Mouse (Mus musculus) testis, postnatal 10 days (tissue): ENCODE measurements at regions not wholly inside any gene's neighbourhood (a gene's known extent, or its start where the extent isn't known, plus 50 kb on each side); places are given as distances from the start of the nearest gene placed in this dataset.
A peak's percentile ranks its signal among the peaks of the same experiment; 100 is the strongest.

ENCODE experiments used
- DNase-seq: peaks from one replicate; pipeline ENCODE4 v3.0.0; 2021; ENCODE audit warnings: low spot score

DNA sequence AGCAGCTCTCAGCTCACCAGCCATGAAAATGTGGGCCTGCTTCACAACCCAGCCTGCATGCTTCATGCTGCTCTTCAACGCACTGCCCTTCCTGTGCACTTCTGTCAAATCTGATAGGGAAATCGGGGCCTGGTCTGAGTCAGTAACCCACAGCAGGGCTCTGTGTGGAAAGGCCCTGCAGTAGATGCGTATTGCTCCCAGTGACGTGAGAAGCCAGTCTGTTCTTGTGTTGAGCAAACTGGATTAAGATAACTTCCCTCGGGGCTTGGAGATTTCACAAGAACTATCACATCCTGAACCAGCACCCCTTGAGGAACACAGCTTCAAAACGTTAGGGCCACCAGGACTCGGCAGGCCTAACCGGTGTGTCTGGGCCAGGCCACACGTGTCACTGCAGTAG is 106.5 kb upstream of the Klf14 start:
- DNase-seq, result no peak

DNA sequence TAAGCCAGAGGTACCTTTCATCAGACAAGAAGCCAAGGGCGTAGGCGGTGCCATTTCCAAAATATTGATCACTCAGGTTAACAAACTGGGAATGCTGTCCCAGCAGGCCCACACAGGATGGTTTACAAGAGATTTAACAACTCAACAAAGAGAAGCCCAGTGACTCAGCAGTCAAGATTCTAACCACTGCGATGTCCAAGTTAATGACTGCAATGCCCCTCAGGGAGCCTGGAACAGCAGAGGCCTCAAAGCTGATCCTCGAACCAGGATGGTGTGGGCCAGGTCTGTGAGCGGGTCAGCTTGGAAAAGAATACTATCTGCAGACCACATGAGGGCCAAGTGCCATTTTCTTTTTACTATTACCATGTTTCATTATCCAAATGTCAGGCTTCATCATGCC is 108.0 kb upstream of the Klf14 start:
- DNase-seq, result no peak

DNA sequence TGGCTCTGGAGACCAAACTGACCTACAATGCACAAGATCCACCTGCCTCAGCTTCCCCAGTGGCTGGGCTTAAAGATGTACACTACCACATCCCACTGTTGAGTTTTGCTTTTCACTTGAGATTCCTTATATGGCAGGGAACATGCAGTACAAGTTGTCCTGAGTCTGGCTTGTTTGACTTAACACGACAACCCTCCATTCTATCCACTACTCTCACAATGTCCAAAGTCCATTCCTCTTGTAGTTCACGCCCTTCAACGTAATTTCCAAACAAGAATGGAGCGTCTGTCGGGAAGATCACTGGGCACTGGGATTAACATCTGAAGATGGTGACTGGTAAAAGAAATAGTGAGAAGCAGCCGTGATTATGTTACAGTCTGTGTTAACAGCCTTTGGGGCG is 108.6 kb upstream of the Klf14 start:
- DNase-seq, result no peak

DNA sequence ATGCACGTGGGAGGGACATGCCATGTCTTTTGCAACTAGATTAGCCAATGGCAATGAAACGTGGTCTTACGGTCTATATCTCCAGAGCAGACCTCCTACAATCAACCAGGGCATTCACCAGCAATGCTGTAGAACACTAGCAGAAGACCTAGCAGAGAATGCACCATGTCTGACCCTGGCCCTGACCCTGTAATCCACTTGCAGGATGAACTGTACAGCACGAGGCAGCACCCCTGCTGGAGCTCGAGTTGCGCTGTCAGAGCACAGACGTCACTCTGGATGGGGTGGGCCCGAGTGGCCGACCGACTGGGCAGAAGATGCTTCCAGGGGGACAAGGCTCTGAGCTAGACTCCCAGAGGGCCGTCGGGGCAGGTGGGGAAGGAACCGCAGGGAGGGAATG is 110.4 kb upstream of the Klf14 start:
- DNase-seq, result no peak

DNA sequence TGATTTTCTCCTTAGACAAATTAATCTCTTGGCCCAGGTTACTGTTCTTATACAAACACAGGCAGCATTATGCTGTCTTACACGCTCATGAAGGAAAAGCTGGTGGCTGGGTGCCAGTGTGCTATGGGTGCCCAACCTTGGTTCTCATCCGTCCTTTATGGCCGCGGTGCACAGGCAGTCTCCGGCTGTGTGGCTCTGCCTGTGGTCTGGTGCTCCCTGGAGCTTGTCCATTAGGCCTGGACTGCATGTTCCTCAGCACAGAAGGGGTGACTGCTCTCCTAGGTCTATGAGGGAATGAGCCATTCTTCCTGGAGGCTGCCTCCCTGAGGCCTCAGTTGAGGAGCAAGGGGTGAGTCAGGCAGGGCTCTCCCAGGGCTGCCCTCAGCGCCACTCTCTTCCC is 111.7 kb upstream of the Klf14 start:
- DNase-seq, result no peak

DNA sequence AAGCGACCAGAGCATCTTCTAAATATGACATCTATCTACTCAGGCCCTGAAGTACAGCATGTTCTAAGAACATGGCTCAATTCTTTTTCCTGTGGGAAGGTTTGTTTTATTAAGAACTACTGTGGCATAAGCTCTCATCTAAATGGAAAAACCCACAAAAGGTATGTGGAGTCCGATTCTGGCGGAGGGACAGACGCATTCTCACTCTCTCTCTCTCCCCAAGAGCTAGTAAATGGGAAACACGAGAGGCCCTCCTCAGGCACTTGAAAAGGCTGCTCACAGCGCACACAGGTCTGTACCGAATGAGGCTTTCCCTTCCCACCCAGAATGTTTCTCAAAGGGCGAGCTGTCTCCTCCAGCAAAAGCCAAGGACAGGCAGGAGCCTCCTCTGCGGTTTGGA is 112.1 kb upstream of the Klf14 start:
- DNase-seq, result no peak

DNA sequence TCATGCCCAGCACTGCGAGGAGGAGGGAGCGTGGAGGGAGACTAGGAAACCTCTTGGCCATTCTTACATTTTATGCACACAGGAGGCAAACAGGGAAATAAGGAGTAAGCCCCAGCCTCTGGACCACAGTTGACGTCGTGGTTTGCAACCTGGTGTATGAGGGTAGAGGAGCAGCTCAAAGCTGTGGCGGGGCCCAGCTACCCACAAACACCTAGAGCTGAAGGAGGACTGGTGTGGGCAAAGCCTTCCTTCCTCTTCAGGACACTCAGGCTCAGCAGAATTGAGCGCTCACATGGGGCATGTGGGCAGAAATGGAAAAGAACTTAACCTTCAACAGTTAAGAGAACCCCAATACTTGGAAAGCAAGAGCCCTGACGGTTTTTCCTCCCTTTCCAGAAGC is 113.2 kb upstream of the Klf14 start:
- no peak for DNase-seq

DNA sequence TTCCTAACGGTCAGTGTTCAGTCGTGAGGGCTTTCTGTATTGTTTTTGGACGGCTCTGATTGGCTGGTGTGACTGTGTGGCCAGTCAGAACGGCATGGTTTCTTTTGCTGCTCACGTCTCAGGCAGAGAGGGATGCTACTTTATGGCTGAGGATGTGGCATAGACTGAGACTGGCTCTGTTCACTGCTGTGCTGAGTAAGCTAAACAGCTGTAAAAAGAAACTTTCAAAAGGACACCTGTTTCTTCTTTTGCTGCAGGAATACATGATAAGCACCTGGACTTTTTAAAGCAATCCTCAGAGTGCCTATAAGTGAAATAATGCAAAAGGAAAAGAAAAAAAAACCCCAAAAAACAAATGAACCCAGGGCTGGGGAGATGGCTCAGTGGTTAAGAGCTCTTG is 113.7 kb upstream of the Klf14 start:
- no peak for DNase-seq

DNA sequence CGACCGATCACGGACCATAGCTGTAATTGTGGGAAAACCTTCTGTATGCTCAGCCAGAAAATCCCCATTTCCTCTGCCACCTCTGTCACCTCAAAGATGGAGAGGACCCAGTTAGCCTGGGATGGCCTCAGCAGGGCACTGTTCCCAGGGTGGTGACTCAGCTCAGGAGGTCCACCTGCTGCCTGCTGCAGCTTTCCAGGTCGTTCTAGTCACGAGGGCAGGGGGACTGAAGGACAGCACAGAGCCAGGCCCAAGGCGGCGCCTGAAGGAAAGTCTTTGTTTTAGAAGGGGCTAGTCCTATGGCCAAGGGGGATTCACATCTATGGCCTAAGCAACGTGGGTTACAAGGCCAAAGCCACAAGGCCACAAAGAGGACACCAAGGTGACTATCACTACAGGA is 114.5 kb upstream of the Klf14 start:
- no peak for DNase-seq

DNA sequence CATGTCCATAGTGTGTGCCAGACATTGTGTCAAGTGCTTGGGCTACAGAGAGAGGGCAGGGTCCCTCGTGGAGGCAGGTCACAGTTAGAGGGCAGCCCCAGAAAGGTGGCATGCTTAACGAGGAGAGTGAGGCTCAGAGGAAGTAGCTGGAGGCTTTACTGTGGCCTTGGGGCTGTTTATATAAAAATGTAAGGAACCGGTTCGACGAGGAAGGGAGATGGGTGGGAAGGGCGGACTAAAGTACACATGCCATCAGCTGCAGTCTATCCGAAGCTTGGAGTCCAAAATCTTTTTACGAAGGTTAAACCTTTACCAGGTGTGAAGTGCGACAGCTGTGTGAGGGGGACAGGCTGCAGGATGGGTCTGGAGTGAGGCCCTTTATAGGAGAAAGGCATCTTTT is 115.5 kb upstream of the Klf14 start:
- no peak for DNase-seq

DNA sequence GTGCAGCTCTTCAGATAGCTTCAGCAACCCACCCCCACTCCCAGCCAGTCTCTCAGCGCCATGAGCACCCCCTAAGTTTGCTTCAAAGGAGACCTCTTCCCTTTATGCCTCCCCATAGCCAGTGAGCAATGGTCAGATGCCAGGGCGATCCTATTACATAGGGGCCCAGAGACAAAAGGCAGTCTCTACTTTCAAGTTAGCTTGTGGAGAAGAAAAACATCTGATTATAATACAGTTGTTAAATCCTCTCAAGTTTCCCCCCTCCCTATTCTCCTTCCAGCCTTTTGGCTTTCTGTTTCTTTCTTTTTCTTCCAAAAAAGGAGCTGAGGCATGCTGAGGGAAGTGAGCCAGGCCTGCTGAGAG is 116.3 kb upstream of the Klf14 start:
- no peak for DNase-seq

DNA sequence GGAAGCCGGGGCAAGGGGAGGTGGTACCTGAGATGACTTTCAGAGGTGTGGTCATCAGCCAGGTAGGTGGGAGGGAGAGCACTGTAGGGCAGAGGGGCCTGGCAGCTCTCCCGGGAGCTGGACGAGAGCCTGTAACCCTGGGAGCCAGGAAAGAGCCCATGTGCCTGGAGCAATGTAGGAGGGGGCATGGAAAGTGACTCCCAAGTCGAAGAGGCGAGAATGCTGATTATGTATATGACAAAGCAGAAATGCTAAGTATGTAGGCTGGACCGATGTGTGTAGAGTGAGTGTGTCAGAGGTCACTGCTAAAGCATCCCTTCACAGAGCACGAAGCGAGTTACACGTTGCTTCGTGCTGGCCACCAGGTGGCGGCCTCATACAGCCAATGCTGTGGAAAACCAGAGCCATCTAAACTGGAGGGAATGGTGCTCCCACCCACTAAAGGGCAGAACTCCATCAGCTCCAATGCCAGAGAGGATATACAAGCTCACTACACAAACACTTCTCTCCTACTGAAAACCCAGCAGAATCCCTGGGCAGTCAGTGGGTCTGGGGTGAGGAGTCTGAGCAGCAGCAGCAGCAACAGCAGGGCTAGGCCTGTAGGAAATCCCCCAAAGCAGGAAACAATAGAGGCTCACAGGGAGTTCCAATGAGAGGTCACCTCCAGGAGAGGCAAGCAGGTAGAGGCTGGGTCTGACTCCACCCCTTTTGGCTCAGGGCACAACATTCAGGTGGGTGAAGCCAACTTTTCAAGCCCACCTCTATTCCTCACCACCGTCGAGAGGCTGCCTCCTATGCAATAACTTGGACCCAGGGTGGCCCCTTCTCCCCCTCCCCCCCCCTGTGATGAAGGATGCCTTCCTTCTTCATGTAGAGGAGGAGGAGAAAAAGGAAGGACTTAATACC is 116.9 kb upstream of the Klf14 start:
- DNase-seq, result peak; percentile 86

DNA sequence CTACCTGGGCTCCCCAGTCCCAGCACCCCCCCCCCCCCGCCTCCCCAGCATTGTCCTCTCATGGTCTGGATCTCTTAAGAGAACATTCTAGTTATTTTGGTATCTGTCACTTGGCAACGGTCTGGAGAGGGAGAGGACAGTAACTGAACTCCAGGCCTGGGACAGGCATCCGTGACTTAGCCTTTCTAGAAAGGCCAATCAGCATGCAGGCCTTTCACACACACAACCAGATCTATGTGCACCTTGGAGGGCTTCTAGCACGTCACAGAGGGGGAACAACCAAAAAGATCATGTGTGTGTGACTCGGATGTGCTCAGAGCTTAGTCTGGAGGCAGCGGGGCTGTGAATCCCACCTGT is 117.6 kb upstream of the Klf14 start:
- no peak for DNase-seq

DNA sequence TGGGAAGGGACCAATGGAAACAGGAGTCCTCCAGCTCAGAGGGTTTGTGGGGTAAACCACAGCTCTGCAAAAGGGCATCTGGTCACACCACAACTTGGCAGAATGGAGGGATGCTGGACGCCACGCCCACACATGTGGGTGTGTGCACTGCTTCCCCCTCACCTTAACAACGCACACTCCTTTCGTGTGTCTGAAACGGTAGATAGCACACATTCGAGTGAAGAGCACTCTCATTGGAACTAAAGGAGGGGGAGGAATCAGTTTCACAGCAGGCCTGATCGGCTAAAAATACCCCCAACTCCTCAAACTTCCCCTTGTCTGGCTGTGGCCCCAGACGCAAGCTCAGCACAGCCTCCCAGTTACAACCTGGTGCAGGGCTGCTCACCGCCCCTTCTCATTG is 118.3 kb upstream of the Klf14 start:
- DNase-seq, result no peak

DNA sequence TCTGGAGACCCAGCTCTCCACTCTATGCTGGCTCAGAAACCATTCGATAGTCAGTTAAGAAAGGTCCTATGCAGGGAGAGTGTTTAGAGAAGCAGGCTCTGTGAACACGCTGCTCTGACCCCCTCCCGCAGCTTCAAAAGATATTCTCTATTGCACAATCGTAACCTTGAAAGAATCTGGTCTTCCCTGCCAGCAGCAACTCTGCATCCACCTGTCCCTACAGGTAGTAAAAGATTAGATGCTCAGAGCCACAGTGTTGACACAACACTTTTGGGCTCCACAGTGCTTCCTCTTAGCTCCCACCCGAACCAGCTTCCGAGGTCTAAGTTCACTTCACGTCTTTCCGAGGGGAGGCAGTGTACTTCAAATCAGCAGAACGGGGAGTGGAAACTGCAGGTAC is 118.9 kb upstream of the Klf14 start:
- no peak for DNase-seq

DNA sequence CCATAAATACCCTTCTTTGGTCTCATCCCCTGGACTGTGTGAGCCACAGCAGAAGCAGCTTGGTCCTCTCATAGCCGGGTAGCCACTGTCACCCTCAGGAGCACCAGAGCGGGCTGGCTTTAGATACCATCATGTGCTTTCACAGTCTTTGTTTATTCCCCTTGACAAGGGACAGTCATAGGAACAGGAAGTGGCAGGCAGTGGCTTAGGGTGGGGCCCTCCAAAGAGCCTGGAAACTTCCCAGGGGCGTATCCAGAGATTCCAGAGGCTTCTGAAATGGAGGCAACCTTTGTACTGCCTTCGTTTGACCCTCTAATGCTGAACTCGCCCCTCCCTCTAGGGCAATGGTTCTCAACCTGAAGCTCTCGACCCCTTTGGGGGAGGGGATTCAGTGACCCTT is 119.5 kb upstream of the Klf14 start:
- no peak for DNase-seq

DNA sequence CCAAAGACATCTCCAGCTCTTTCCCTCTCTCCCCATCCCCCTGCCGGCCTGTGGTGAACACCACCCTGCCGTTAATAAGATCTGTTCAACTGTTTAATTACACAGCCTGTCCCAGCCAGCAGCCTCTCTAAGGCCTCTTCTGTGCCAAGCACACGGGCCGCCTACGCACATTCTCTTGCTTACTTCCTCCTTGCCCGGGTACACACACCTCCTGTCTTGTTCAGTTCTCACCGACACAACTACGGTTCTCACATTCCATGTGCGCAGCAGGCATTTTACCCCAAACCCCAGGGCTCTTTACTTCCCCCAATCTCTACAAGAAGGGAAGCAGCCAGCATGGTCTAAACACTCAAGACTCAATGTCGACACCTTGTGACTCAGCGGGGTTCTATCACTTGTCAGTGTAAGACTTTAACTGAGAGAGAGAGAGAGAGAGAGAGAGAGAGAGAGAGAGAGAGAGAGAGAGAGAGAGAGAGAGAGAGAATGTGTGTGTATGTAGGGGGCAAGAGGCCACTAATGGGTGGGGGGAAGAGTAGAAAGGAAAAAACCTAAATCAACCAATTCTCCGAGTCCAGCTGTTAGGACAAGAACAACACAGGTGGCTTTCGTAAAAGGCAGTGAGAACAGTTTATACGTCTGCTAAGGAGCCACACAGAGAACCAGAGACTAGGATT is 120.8 kb upstream of the Klf14 start:
- no peak for DNase-seq

DNA sequence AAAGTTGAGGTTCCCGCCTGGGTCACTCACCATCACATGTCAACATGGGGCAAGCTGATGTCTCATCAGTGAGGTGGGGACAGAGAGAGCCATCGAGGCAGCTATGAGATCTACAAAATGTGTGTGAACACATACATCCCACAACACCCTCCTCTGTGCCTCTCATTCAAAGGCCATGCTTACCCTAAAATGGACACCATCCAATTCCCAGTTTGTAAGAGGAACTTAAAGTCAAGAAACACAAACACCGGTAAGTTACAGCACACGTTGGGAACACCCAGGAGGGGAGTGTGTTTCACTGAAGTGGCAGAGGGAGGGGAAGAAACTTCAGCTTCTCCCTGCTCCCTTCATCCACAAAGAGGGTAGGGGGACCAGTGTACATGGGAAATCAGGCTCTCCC is 121.4 kb upstream of the Klf14 start:
- DNase-seq, result no peak

DNA sequence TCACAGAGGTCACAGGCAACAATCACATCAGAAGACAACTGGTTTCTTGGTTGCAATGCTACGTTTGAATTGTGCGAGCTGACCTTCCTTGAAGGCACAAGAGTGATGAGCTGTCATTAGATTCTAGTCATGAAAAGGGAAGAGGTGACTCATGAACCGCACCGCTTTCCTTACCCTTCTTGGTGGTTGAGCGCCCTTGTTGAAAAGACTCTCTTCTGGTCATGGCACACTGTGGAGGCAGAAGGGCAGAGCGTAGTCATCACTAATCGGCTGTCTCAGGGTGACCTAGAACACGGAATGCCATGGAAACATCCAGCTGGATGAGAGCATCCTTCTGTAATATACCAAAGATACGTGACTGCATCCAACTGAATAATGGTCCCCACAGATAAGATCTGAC is 121.8 kb upstream of the Klf14 start:
- DNase-seq, result no peak

DNA sequence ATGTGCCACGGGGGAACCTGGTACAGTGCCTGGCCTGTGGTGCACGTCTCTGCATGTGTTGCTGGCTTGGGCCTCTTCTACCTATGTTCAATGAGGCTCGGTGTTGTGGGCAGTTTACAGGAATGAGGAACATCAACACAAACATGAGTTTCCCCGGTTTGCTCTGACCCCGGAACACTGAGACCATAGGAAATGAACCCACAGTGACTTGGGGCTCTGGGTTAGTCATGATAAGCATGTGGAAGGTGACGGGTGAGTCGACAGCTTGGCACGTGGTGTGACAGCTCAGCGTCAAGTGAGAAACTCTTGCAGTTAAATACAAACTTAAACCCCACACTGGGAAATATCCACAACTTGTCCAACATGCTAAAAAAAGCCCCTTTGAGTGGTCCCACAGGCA is 122.4 kb upstream of the Klf14 start:
- no peak for DNase-seq

DNA sequence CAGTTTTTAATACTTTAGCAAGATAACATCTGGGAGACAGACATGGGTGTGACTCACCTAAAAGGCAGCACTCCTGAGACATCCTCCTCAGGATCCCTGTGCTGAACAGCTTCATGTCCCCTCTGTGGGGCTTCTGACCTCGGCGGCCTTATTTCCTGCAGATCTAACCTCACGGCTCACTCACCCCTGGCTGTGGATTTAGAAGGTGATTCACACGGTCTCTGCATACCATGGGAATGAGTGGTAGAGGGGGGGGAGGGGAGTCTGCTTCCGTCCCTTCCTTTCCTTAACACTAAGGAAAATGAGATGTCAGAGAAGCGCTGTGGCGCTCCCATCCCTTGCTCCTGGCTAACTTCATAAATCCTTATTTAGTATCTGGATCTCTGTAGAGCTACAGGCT is 123.1 kb upstream of the Klf14 start:
- DNase-seq, result no peak

DNA sequence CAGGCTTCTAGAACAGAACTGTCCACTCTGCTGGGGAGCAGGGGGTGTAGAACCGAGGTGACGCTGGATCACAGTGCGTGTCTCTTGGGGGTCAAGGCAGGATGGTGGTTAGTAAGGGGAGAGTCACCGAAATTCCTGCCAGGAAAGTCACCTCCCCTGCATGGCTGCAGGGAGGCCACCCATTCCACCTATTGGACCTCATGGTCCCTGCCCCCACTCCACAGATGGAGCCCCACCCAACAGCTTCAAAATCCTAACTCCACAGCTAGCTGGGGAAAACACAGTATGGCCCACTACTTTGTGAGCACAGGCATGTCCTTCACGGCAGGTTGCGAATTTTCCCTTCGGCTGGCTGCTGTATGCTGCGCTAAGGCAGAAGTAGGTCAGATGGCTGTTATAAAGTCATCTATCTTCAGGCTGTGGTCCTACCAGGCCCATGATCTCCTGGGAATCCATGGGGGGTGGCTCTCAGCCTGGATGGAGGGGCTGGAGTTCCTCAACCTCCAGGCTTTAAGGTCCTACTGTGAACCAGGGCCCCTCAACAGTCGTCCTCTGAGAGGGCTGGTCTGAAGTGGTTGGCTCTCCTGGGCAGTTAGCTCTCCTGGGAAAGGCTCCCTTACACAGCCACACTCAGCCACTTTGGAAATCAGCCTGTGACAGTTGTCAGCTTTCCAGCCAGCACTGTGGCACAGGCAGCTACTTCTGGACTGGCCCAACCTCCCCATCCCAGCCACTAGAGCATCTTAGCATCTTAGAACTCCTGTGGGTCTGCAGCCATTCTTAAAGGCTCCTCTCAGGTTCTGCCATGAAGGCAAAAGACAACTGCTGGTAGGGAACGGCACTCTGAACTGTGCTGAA is 124.0 kb upstream of the Klf14 start:
- no peak for DNase-seq

DNA sequence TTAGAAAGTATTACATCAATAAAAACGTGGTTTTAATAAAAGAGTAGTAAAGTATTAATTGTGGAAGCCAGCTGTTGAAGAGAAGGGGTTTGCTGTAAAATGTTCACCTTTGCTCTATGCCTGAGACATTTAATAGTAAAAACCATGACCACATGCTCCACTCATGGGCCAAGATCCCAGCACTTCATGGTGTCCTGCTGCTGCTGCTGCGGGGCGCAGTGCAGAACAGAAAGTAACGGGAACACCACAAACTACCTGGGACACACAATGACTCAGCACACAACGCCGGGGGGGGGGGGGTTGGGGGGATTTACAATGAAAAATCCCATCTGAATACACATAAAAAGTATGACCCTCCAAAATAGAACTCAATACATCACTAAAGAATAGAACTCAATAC is 124.8 kb upstream of the Klf14 start:
- DNase-seq, result no peak
